Mouse (Mus musculus): ENCODE measurements at regions not wholly inside any gene's neighbourhood (a gene's known extent, or its start where the extent isn't known, plus 50 kb on each side); places are given as distances from the start of the nearest gene placed in this dataset.
A peak's percentile ranks its signal among the peaks of the same experiment; 100 is the strongest.

GRCm38 (mm10) chr13:111987420-111987819, 178.6 kb upstream of the Map3k1 start:
- no peak overlapping the region for H3K4me3 ChIP-seq (replicated peaks; ENCODE audit: low read length)
- no peak overlapping the region for H3K9ac ChIP-seq (replicated peaks; ENCODE audit: low read depth, low read length)
- no peak overlapping the region for H3K27ac ChIP-seq (ENCODE audit: low read length)
- H3K9me3 ChIP-seq (ENCODE audit: control insufficient read depth, low read length), result no peaks in the 10 kb centered on the region
- no peaks in the 10 kb centered on the region for H3K27me3 ChIP-seq (replicated peaks; ENCODE audit: control insufficient read depth, insufficient read depth, low read length)
- no peak for ATAC-seq
- 96% methylated on average over 3 of the region's 3 CpGs for WGBS
- no peak overlapping the region for H3K4me2 ChIP-seq (ENCODE audit: low read length)
- H3K36me3 ChIP-seq (ENCODE audit: control insufficient read depth, insufficient read depth), result no peaks in the 10 kb centered on the region
- peaks cover 9% of the 10 kb centered on the region for H3K4me1 ChIP-seq (replicated peaks; ENCODE audit: control insufficient read depth, insufficient read depth, low read length)

GRCm38 (mm10) chr13:111990913-111991534, 182.2 kb upstream of the Map3k1 start:
- H3K36me3 ChIP-seq (ENCODE audit: control insufficient read depth, insufficient read depth), result no peaks in the 10 kb centered on the region
- 2% methylated on average over 11 of the region's 11 CpGs for WGBS
- H3K4me2 ChIP-seq (ENCODE audit: low read length), result no peak overlapping the region
- H3K4me1 ChIP-seq (replicated peaks; ENCODE audit: control insufficient read depth, insufficient read depth, low read length), result peaks cover 9% of the 10 kb centered on the region
- H3K9ac ChIP-seq (replicated peaks; ENCODE audit: low read depth, low read length), result no peak overlapping the region
- H3K4me3 ChIP-seq (replicated peaks; ENCODE audit: low read length), result no peak overlapping the region
- H3K27me3 ChIP-seq (replicated peaks; ENCODE audit: control insufficient read depth, insufficient read depth, low read length), result no peaks in the 10 kb centered on the region
- peak; percentile 81 for ATAC-seq
- H3K27ac ChIP-seq (ENCODE audit: low read length), result no peak overlapping the region
- H3K9me3 ChIP-seq (ENCODE audit: control insufficient read depth, low read length), result no peaks in the 10 kb centered on the region

GRCm38 (mm10) chr13:111992075-111992847, 183.5 kb upstream of the Map3k1 start:
- no peak overlapping the region for H3K27ac ChIP-seq (ENCODE audit: low read length)
- 74% methylated on average over 9 of the region's 9 CpGs for WGBS
- H3K4me1 ChIP-seq (replicated peaks; ENCODE audit: control insufficient read depth, insufficient read depth, low read length), result peaks cover 9% of the 10 kb centered on the region
- H3K4me2 ChIP-seq (ENCODE audit: low read length), result no peak overlapping the region
- no peaks in the 10 kb centered on the region for H3K9me3 ChIP-seq (ENCODE audit: control insufficient read depth, low read length)
- H3K27me3 ChIP-seq (replicated peaks; ENCODE audit: control insufficient read depth, insufficient read depth, low read length), result no peaks in the 10 kb centered on the region
- no peaks in the 10 kb centered on the region for H3K36me3 ChIP-seq (ENCODE audit: control insufficient read depth, insufficient read depth)
- no peak overlapping the region for H3K4me3 ChIP-seq (replicated peaks; ENCODE audit: low read length)
- H3K9ac ChIP-seq (replicated peaks; ENCODE audit: low read depth, low read length), result no peak overlapping the region
- ATAC-seq, result no peak

- 72% methylated on average over 5 of the region's 5 CpGs for WGBS
These were observed 186.2 kb upstream of the Map3k1 start for GRCm38 (mm10) chr13:111994862-111995490.

GRCm38 (mm10) chr13:111995716-111996115, 186.9 kb upstream of the Map3k1 start:
- H3K27me3 ChIP-seq (replicated peaks; ENCODE audit: control insufficient read depth, insufficient read depth, low read length), result no peaks in the 10 kb centered on the region
- peaks cover 9% of the 10 kb centered on the region for H3K4me1 ChIP-seq (replicated peaks; ENCODE audit: control insufficient read depth, insufficient read depth, low read length)
- H3K9me3 ChIP-seq (ENCODE audit: control insufficient read depth, low read length), result no peaks in the 10 kb centered on the region
- 65% methylated on average over 6 of the region's 6 CpGs for WGBS
- H3K4me2 ChIP-seq (ENCODE audit: low read length), result no peak overlapping the region
- no peak overlapping the region for H3K9ac ChIP-seq (replicated peaks; ENCODE audit: low read depth, low read length)
- no peaks in the 10 kb centered on the region for H3K36me3 ChIP-seq (ENCODE audit: control insufficient read depth, insufficient read depth)
- ATAC-seq, result no peak
- H3K4me3 ChIP-seq (replicated peaks; ENCODE audit: low read length), result no peak overlapping the region
- H3K27ac ChIP-seq (ENCODE audit: low read length), result no peak overlapping the region

More at GRCm38 (mm10) chr13:111994862-111995490, 186.2 kb upstream of the Map3k1 start:
- no peak for ATAC-seq
- no peak overlapping the region for H3K27ac ChIP-seq (ENCODE audit: low read length)
- H3K4me1 ChIP-seq (replicated peaks; ENCODE audit: control insufficient read depth, insufficient read depth, low read length), result peaks cover 9% of the 10 kb centered on the region
- no peaks in the 10 kb centered on the region for H3K36me3 ChIP-seq (ENCODE audit: control insufficient read depth, insufficient read depth)
- no peak overlapping the region for H3K9ac ChIP-seq (replicated peaks; ENCODE audit: low read depth, low read length)
- no peaks in the 10 kb centered on the region for H3K27me3 ChIP-seq (replicated peaks; ENCODE audit: control insufficient read depth, insufficient read depth, low read length)
- H3K4me2 ChIP-seq (ENCODE audit: low read length), result no peak overlapping the region
- H3K4me3 ChIP-seq (replicated peaks; ENCODE audit: low read length), result no peak overlapping the region
- no peaks in the 10 kb centered on the region for H3K9me3 ChIP-seq (ENCODE audit: control insufficient read depth, low read length)

GRCm38 (mm10) chr13:111996910-111997309, 188.1 kb upstream of the Map3k1 start:
- H3K9me3 ChIP-seq (ENCODE audit: control insufficient read depth, low read length), result no peaks in the 10 kb centered on the region
- H3K9ac ChIP-seq (replicated peaks; ENCODE audit: low read depth, low read length), result no peak overlapping the region
- WGBS, result 64% methylated on average over 11 of the region's 11 CpGs
- no peak for ATAC-seq
- no peak overlapping the region for H3K4me3 ChIP-seq (replicated peaks; ENCODE audit: low read length)
- H3K4me1 ChIP-seq (replicated peaks; ENCODE audit: control insufficient read depth, insufficient read depth, low read length), result peaks cover 11% of the 10 kb centered on the region
- H3K27ac ChIP-seq (ENCODE audit: low read length), result no peak overlapping the region
- no peaks in the 10 kb centered on the region for H3K36me3 ChIP-seq (ENCODE audit: control insufficient read depth, insufficient read depth)
- no peak overlapping the region for H3K4me2 ChIP-seq (ENCODE audit: low read length)
- no peaks in the 10 kb centered on the region for H3K27me3 ChIP-seq (replicated peaks; ENCODE audit: control insufficient read depth, insufficient read depth, low read length)

- 79% methylated on average over 11 of the region's 11 CpGs for WGBS
These were observed 189.5 kb upstream of the Map3k1 start for GRCm38 (mm10) chr13:111997980-111998945.

GRCm38 (mm10) chr13:111999647-112000292, 191.0 kb upstream of the Map3k1 start:
- no peaks in the 10 kb centered on the region for H3K9me3 ChIP-seq (ENCODE audit: control insufficient read depth, low read length)
- H3K27ac ChIP-seq (ENCODE audit: low read length), result no peak overlapping the region
- peaks cover 11% of the 10 kb centered on the region for H3K4me1 ChIP-seq (replicated peaks; ENCODE audit: control insufficient read depth, insufficient read depth, low read length)
- H3K4me2 ChIP-seq (ENCODE audit: low read length), result no peak overlapping the region
- no peak for ATAC-seq
- no peaks in the 10 kb centered on the region for H3K36me3 ChIP-seq (ENCODE audit: control insufficient read depth, insufficient read depth)
- H3K4me3 ChIP-seq (replicated peaks; ENCODE audit: low read length), result no peak overlapping the region
- no peak overlapping the region for H3K9ac ChIP-seq (replicated peaks; ENCODE audit: low read depth, low read length)
- WGBS, result 85% methylated on average over 6 of the region's 6 CpGs
- no peaks in the 10 kb centered on the region for H3K27me3 ChIP-seq (replicated peaks; ENCODE audit: control insufficient read depth, insufficient read depth, low read length)

More at GRCm38 (mm10) chr13:111997980-111998945, 189.5 kb upstream of the Map3k1 start:
- Histone ChIP-seq H3K27ac (ENCODE audit: low read length) (no peak overlapping the region), H3K9ac (replicated peaks; ENCODE audit: low read depth, low read length) (no peak overlapping the region), H3K4me2 (ENCODE audit: low read length) (no peak overlapping the region), H3K36me3 (ENCODE audit: control insufficient read depth, insufficient read depth) (no peaks in the 10 kb centered on the region), H3K4me1 (replicated peaks; ENCODE audit: control insufficient read depth, insufficient read depth, low read length) (peaks cover 11% of the 10 kb centered on the region), H3K9me3 (ENCODE audit: control insufficient read depth, low read length) (no peaks in the 10 kb centered on the region), H3K27me3 (replicated peaks; ENCODE audit: control insufficient read depth, insufficient read depth, low read length) (no peaks in the 10 kb centered on the region), H3K4me3 (replicated peaks; ENCODE audit: low read length) (no peak overlapping the region)
- no peak for ATAC-seq

Measured in forebrain, embryonic 16.5 days (tissue).